Mouse (Mus musculus) c-Kit-positive CD71-positive TER-119-positive erythroid progenitor cells, embryonic 14.5 days (primary cell): Measurements from ENCODE around the gene Sf1.

Source experiments
- DNase-seq: peaks from one replicate; pipeline ENCODE4 v3.0.0-alpha.2; 2013; ENCODE audit warnings: low spot score

The Sf1 gene

GRCm38 (mm10) chr19:6363411-6364240 is at the start of gene Sf1:
Sf1 (plus strand) TSS chr19:6363690.
- peak; percentile 100 for DNase-seq

DNA sequence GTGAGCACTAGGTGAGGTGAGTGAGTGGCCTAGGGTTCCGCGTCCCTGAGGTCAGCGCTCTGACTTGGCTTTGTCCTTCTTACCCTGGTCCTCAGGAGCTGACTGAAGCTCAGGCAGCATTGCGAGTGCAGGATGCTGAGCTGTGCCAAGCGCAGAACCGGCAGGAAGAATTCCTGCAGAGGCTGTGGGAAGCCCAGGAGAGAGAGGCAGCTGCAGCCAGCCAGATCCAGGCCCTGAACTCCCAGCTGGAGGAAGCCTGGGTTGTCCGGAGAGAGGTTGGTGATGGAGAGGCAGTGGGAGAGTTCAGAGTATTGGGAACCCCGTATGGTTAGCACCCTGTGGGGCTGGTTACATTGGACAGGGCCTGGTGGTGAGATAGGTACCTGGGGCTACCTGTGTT is 49.7 kb upstream of the Sf1 start:
- DNase-seq: no peak

- no peak for DNase-seq
Measured at GRCm38 (mm10) chr19:6314513-6314912, 49.0 kb upstream of the Sf1 start.

DNA sequence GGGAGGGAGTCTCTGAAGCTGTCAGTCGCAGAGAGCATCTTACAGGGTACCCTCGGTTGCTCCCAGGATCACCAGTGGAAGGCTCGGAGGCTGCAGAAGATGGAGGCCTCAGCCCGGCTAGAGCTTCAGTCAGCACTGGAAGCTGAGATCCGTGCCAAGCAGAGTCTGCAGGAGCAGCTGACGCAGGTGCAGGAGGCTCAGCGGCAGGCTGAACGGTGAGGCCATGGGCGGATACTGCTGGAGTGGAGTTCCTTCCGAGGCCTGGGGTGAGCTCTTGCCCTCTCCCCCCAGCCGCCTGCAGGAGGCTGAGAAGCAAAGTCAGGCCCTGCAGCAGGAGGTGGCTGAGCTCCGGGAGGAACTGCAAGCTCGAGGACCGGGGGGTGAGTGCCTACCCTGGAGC is 47.9 kb upstream of the Sf1 start:
- DNase-seq: no peak

DNA sequence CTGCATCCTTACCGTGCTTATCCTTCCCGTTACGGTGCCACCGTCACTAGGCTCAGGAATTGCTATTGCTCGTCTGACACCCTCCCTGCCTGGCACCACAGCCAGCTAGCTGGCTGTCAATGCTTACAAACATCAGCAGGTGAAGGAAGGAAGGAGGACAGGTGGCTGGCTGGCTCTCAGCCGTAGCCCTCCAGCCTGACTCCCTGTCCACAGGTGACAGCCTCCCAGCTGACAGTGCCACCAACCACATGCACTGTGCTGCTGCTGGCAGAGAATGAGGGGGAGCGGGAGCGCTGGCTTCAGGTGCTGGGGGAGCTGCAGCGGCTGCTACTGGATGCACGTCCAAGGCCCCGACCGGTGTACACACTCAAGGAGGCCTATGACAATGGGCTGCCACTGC is 45.3 kb upstream of the Sf1 start:
- DNase-seq: no peak

GRCm38 (mm10) chr19:6321358-6321757 is 42.1 kb upstream of the Sf1 start:
- DNase-seq: no peak

DNA sequence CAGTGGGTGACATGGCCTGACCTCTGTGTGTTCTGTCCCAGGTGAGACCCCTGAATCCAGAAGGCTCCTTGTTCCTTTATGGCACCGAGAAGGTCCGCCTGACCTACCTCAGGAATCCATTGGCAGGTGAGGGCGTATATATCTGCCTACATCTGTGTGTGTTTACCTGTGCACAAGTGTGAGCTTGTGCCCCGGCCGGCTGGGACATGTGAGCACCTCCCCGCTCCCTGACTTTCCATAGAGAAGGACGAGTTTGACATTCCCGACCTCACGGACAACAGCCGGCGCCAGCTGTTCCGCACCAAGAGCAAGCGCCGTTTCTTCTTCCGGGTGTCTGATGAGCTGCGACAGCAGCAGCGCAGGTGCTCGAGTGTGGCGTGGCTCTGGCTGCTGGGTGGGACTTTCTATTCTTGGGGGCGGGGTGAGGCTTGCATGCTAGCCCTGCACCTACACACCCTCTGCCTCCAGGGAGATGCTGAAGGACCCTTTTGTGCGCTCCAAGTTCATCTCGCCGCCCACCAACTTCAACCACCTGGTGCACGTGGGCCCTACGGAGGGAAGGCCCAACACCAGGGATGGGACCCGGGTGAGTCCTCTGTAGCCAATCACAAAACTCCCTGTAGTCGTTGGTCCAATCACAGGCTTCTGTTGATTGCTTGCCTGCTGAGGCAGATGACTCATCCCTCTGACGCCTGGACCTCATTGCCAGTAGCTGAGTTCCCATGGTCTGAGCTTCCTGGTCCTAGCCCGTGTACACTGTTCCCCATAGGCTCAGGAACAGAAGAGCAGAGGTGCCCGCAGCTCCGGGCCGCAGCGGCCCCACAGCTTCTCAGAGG is 41.5 kb upstream of the Sf1 start:
- no peak for DNase-seq

- no peak for DNase-seq
Measured at GRCm38 (mm10) chr19:6324751-6325150, 38.7 kb upstream of the Sf1 start.

- no peak for DNase-seq
Measured at GRCm38 (mm10) chr19:6331178-6331577, 32.3 kb upstream of the Sf1 start.

GRCm38 (mm10) chr19:6331719-6332516 is 31.6 kb upstream of the Sf1 start:
- no peak for DNase-seq

DNA sequence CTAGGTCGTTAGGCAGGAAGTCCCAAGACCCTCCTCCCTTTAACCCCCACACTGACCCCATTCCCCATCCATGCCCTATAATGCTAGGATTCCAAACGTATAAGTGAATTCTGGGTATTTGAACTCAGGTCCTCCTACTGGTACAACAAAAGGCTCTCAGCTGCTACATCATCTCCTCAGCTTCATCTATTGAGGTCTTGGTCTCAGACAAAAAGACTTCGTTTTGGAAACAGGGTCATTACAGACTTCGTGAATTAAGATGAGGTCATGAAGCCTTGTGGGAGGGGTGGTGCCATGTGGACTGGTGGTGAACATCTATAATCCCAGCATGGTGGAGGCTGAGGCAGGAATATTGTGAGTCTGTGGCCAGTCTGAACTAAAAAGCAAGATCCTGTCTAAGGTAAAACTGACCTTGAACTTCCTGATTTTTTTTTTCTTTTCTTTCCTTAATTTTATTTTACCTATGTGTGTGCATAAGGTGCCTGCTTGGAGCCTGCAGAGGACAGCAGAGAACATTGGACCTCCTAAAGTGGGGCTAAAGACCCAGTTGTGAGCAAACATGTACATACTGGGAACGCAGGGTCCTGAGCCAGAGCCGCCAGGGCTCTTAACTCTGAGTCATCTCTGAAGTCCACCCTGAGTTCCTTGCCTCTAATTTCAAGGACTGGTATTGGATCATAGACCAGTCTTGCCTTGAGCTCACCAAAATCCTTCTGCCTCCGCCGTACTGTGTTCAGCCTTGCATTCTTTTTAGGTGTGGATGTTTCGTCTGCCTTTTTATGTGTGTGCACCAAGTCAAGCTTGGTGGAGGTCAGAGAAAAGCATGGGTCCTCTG is 29.5 kb upstream of the Sf1 start:
- no peak for DNase-seq

DNA sequence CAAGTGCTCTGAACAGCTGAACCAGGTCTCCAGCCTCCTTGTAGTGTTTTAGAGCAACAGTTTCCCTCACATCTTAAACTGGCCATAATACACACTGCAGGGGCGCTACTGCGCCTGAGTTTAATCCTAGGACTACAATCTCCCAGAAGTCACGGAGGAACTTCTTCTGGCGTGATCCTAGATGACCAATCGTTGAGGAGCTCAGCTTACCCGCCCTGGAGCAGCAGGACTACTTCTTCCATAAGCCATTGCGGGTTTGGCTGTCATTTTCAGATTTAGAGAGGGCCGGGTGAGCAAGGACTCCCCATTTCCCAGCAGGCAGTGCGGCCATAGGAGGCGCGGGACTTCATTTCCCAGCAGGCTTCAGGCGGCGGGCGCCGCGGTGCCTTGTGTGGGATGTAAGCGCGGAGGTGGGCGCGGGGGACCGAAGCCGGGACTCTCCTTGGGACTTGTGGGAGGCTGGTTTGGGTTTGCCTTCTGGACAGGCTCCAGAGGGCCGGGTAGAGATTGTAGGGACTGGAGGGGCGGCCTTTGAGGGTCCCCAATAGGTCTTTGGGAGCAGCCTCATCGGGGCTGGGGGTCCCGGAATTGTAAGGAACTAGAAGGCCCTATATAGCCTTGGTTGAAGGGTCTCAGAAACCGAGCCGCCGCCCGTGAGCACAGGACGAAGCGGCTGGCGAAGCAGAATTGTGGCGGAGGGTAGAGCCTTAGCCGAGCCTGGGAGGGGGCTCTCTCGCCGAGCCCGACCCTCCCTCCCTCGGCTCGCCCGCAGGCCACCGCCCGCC is 28.6 kb upstream of the Sf1 start, which contains the start of gene Men1:
Men1 (plus strand) TSS at position 307 of the 785 bp plus-strand sequence.
- DNase-seq: peak; percentile 91

DNA sequence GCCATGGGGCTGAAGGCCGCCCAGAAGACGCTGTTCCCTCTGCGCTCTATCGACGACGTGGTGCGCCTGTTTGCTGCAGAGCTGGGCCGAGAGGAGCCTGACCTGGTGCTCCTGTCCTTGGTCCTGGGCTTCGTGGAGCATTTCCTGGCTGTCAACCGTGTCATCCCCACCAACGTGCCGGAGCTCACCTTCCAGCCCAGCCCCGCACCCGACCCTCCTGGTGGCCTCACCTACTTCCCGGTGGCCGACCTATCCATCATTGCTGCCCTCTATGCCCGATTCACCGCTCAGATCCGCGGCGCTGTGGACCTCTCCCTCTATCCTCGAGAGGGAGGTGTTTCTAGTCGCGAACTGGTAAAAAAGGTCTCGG is 28.0 kb upstream of the Sf1 start:
- DNase-seq: no peak

DNA sequence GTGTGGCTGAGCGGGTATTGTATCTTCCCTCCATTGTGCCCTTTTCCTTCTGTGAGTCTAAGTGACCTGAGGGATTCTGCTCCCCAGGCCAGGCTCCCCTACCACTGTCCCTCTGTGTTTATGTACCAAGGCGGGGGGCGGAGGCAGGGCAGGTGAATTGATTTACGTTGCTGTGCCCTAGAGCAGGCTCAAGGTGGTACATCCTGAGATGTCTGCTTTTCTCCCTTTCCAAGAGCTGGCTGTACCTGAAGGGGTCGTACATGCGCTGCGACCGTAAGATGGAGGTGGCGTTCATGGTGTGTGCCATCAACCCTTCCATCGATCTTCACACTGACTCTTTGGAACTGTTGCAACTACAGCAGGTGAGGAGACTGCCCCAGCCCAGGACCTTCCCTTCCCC is 26.6 kb upstream of the Sf1 start:
- no peak for DNase-seq

- no peak for DNase-seq
Measured at GRCm38 (mm10) chr19:6338171-6338570, 25.3 kb upstream of the Sf1 start.

DNA sequence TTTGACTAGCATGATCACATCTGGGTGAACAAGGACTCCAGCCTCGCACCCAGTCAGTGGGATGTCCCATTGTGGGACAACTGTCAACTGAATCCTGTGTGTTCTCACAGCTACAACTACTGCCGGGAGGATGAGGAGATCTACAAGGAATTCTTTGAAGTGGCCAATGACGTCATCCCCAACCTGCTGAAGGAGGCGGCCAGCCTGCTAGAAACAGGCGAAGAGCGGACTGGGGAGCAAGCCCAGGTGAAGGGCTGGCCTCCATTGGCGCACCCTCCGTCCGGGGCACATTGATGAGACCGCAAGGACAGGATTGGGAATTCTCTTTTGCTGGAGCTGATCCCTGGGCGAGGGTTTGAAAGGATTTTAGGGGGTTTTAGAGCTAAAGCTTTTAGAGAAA is 24.8 kb upstream of the Sf1 start:
- DNase-seq: no peak

DNA sequence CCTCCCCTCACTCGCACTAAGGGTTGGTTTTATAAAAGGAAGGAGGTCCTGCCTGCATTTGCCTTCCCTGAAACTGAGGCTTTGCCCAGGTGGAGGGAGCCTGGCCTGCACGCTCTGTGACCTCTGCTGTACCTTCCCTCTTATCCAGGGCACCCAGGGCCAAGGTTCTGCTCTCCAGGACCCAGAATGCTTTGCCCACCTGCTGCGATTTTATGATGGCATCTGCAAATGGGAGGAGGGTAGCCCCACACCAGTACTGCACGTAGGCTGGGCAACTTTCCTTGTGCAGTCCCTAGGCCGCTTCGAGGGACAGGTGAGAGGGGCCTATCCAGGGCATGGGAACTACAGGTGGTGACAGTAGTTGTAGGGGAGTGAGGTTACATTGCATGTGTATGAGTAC is 24.3 kb upstream of the Sf1 start:
- no peak for DNase-seq

DNA sequence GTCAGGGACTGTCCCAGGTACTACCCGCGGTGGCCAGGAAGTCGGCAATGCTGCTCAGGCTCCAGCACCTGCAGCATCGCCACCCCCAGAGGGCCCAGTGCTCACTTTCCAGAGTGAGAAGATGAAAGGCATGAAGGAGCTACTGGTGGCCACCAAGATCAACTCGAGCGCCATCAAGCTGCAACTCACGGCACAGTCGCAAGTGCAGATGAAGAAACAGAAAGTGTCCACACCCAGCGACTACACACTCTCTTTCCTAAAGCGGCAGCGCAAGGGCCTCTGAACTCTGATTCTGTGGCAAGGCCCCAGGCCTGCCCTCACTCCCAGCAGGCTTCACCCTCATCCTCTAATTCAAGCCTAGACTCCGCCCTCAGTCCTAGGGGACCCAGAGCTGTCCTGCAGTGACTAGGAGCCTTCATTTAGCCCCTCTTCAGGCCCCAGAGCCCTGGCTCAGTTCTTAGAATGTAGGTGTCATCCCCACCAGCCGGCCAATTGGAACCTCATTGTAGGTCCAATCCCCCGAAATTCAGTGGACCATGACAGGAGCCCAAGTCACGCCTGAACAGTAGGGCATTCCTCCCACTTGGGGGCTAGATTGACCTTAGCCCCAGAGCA is 23.5 kb upstream of the Sf1 start:
- no peak for DNase-seq

GRCm38 (mm10) chr19:6340524-6341452 is 22.7 kb upstream of the Sf1 start, which contains the start of gene Map4k2:
Map4k2 (plus strand) TSS chr19:6341135.
- DNase-seq: peak; percentile 78
